Mouse (Mus musculus): Measurements from ENCODE around the gene Sh3d21.

GRCm38 (mm10) chr4:126118651-126119050, 44.6 kb downstream of the Sh3d21 start:
- no peak for TF ChIP-seq CTCF (IDR thresholded peaks at IDR 0.05; ENCODE audit: borderline replicate concordance, insufficient read depth, low read length)
- no peak for TF ChIP-seq POLR2A (IDR thresholded peaks at IDR 0.05; ENCODE audit: low read depth, low read length)
